Mouse (Mus musculus) adrenal gland, postnatal 10 days (tissue): ENCODE results near the gene Atxn7l3. TPM values are rescaled to one million over a fixed set of nuclear protein-coding genes. Genes with fewer than 3 reads are reported as not detected.

Experiments used
- DNase-seq: peaks from one replicate; pipeline ENCODE4 v3.0.0; 2021; ENCODE audit warnings: mixed read lengths
- total RNA-seq, 2 experiments: library from RNA; stranded (reverse); gene quantifications; 2 replicates each; pipeline ENCODE4 v1.2.3; 2021

The Atxn7l3 gene
- total RNA-seq, 2 experiments from 2014 or later = 47.2 to 51.3 TPM

- DNase-seq = no peak
These were observed 33.2 kb downstream of the Atxn7l3 start for GRCm38 (mm10) chr11:102263211-102263610.

- no peak for DNase-seq
These were observed 37.9 kb downstream of the Atxn7l3 start for GRCm38 (mm10) chr11:102258521-102258920.

- DNase-seq = no peak
These were observed 38.3 kb downstream of the Atxn7l3 start for GRCm38 (mm10) chr11:102258095-102258494.

GRCm38 (mm10) chr11:102257514-102257913 lies 38.9 kb downstream of the Atxn7l3 start:
- no peak for DNase-seq

- no peak for DNase-seq
These were observed 46.9 kb downstream of the Atxn7l3 start for GRCm38 (mm10) chr11:102249351-102250090.

GRCm38 (mm10) chr11:102248630-102249230 lies 47.7 kb downstream of the Atxn7l3 start, which contains the start of gene BC030867:
Gene BC030867, plus strand, starts transcription at chr11:102248882.
- DNase-seq = peak; percentile 95

- no peak for DNase-seq
These were observed 49.6 kb downstream of the Atxn7l3 start for GRCm38 (mm10) chr11:102246871-102247270.

- no peak for DNase-seq
These were observed 50.2 kb downstream of the Atxn7l3 start for GRCm38 (mm10) chr11:102246273-102246635.

- DNase-seq = no peak
These were observed 50.7 kb downstream of the Atxn7l3 start for GRCm38 (mm10) chr11:102245581-102246272.

- DNase-seq = peak; percentile 82
These were observed 51.4 kb downstream of the Atxn7l3 start for GRCm38 (mm10) chr11:102244926-102245449.

- DNase-seq = no peak
These were observed 54.6 kb downstream of the Atxn7l3 start for GRCm38 (mm10) chr11:102241874-102242273.

GRCm38 (mm10) chr11:102241246-102241645 lies 55.2 kb downstream of the Atxn7l3 start:
- no peak for DNase-seq

GRCm38 (mm10) chr11:102240636-102241035 lies 55.8 kb downstream of the Atxn7l3 start:
- DNase-seq = no peak

Other genes starting within 250 kb of the Atxn7l3 start
- gene Mpp2, start 208.1 kb downstream of the Atxn7l3 start, total RNA-seq = 10 to 100 TPM in 1 of 2 experiments, 1 to 10 TPM in 1; 8.7 to 10.3 TPM
- not detected for gene Ppy, start 195.3 kb downstream of the Atxn7l3 start, total RNA-seq
- not detected for gene Pyy, start 188.8 kb downstream of the Atxn7l3 start, total RNA-seq
- 1 to 10 TPM; 2.4 to 6.6 TPM for gene Nags, start 151.1 kb downstream of the Atxn7l3 start, total RNA-seq
- gene Tmem101, start 140.2 kb downstream of the Atxn7l3 start, total RNA-seq = 10 to 100 TPM; 13.9 to 14.8 TPM
- gene Lsm12, start 111.3 kb downstream of the Atxn7l3 start, total RNA-seq = 10 to 100 TPM; 77.5 to 80.8 TPM
- gene G6pc3, start 107.0 kb downstream of the Atxn7l3 start, total RNA-seq = 10 to 100 TPM; 72.3 to 74.7 TPM
- 100 to 1,000 TPM in 1 of 2 experiments, 10 to 100 TPM in 1; 84.4 to 113 TPM for gene Hdac5, start 66.5 kb downstream of the Atxn7l3 start, total RNA-seq
- gene BC030867, start 47.7 kb downstream of the Atxn7l3 start, total RNA-seq = 1 to 10 TPM; 1.9 to 4.5 TPM
- 1 to 10 TPM; 1.1 to 2.6 TPM for gene Asb16, start 27.9 kb downstream of the Atxn7l3 start, total RNA-seq
- 10 to 100 TPM; 36.6 to 41.1 TPM for gene Tmub2, start 11.7 kb downstream of the Atxn7l3 start, total RNA-seq
- gene Ubtf, start 23.1 kb upstream of the Atxn7l3 start, total RNA-seq = 100 to 1,000 TPM in 1 of 2 experiments, 10 to 100 TPM in 1; 96.3 to 100 TPM
- 10 to 100 TPM; 26.6 to 64.2 TPM for gene Slc4a1, start 69.6 kb upstream of the Atxn7l3 start, total RNA-seq
- 10 to 100 TPM; 21.2 to 34.3 TPM for gene Rundc3a, start 96.8 kb upstream of the Atxn7l3 start, total RNA-seq
- gene Slc25a39, start 111.3 kb upstream of the Atxn7l3 start, total RNA-seq = 100 to 1,000 TPM; 327 to 377 TPM
- 100 to 1,000 TPM; 161 to 189 TPM for gene Grn, start 133.7 kb upstream of the Atxn7l3 start, total RNA-seq
- gene Fam171a2, start 151.1 kb upstream of the Atxn7l3 start, total RNA-seq = 10 to 100 TPM; 12.3 to 15.3 TPM
- 1 to 10 TPM; 4.3 to 5.7 TPM for gene Itga2b, start 173.5 kb upstream of the Atxn7l3 start, total RNA-seq